Mouse (Mus musculus) embryo, embryonic 9.5 days (tissue): Measurements from ENCODE around the gene Nmnat3.

ENCODE experiments used
- DNase-seq: peaks from one replicate; pipeline ENCODE4 v3.0.0-alpha.2; 2017; ENCODE audit errors: extremely low spot score

Nmnat3 gene

DNA sequence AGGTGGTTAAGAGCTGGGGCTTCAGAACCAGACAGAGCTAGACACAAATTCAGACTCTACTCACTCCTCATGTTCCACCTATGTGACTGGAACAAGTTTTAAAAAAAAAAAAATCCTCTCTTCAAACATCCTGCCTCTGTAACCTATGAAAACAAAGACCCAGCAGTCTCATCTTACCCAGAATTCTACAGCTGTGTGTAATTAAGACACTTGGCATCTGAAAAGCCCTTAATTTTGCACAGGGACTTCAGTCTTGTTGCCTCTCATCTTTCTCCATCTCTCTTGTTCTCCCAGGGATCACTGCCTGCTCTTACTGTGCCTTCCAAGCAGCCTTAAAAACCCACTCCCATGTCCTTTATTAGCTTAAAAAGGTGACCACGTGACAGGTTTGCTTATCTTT lies 133.4 kb downstream of the Nmnat3 start:
- DNase-seq = no peak

DNA sequence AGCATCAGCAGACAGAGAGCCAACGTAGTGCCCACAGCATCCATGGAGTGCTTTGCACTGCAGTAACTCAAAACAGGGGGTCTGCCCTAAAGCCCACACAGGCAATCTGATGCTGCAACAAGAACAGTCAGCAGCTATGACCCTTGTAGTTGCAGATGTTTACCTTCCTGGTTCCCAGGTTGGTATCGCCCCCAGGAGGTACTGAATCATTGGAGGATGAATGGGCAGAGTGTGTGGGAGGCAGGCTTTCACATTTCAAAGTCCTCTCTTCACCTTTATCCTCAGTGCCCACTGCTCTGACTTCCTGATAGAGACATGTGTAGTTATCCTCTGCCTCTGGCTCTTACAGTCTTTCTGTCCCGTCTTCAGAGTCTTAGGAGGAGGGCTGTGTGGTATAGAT lies 134.7 kb downstream of the Nmnat3 start:
- no peak for DNase-seq

DNA sequence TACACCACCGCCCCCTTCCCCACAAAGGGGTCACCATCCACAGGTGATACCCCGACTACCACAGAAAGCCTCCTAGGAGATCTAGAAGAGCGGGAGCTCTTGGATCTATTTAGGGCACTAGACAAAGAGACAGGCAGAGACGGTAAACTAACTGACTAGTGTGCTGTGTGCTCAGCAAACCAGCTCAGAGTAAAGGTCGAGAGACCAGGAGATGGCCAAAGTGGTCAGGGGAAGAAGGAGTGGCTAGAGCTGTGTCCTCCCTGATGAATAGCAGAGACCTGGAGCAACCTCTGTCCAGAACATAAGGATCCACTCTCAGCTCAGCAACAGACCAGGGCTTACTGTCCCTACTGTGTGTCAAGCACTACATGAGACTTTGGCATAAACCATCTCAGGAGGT lies 135.4 kb downstream of the Nmnat3 start, which contains the start of gene Rbp1:
Gene Rbp1 (plus strand): TSS at position 306 of the 400 bp plus-strand sequence.
- no peak for DNase-seq

DNA sequence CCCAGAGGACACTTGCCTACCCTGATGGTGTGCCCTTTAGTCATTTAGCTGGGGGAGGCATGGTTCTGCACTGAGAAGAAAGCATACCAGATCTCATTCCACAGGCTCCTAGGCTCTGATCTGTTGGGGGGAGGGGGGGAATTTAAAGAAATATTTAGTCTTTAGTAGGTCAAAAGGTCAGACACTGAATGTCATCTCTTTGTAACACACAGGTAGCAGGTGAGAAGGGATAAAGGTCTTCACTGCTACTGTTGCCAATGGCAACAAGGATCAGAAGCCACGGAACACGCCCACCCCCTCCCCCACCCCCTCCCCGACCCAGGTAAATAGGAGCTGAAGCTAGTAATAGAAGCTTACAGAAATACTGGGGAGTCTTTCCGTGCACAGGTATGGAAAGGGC lies 136.5 kb downstream of the Nmnat3 start:
- DNase-seq = no peak

DNA sequence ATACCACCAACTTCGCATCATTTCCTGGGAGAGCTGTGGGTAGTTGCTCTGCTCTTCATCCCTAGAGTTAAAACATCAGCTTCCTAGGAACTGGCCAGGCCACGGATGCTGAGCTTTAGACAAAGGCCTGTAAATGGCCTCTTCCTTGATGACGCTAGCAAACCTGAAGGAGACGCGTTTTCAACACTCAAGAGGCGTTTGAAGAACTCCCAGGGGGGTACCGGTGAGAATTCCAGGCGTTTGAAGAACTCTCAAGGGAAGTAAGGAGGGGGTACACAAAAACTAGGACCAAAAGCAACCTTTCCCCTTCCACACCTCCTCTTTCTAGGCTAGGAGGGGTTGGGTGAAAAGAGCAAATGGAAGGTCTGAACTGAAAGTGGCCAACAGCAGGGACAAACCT lies 137.1 kb downstream of the Nmnat3 start:
- peak; percentile 50 for DNase-seq

DNA sequence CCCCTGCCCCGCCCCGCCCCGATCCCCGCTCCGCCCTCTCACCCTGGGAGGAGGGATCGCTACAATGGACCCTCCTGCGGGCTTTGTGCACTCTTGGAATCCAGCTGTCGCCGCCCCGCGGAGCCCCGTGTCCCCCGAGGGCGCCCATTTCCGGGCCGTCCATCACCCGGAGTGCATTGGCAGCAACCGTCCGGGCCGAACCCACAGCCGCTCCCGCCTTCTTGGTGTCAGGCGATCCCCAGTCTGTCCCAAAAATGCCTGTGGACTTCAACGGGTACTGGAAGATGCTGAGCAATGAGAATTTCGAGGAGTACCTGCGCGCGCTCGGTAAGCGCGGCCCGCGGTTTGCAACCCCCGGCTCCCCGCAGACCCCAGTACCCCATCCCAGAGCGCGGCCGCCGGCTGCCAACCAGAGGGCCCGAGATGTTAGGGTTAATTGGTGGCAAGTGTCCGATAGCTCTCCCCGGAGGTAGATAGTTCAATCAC lies 137.5 kb downstream of the Nmnat3 start:
- DNase-seq = peak; percentile 77

DNA sequence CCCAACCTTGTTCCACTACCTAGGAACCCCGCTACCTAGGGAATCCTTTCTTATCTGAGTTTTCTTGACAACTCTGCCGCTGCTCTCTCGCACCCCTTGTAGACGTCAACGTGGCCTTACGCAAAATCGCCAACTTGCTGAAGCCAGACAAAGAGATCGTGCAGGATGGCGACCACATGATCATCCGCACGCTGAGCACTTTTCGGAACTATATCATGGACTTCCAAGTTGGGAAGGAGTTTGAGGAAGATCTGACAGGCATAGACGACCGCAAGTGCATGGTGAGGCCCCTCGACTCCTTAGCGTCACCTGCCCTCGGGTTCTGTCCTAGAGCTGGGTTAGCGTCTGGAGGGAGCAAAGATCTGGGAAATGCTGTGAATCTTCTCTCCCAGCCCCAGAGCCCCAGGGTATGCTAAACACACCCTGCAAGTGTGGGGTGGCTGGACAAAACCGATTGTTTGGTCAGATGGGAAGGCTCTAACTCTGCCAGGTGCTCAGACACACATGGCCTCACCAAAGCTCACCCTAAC lies 138.2 kb downstream of the Nmnat3 start:
- DNase-seq = peak; percentile 37

DNA sequence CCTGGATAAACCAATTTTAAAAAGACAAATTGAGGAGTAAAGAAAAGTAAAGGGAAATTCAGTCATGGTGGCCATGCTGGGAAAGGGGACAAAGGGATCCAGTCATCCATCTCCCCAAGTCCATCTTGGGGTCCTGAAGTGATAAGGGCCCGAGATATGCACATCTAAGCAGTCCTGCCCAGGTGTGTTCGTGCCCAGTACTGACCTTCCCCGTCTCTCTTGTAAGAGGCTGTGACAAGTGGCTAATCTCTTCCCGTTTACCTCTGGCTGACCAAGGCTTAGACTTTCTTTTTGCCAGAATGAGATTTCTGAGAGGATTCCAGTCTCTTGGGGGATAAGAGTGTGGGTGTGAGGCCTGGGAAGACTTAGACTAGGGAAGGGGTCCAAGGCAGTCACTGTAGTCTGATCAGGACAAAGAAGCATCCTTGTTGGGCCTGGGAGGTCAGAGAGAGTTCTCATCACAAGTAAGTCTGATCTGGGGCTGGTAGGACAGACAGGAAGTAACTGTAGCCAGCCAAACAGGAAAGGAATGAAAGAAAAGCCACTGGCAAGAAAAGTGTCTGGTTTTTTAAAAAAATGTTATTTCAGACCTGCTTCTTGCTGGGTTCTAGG lies 140.8 kb downstream of the Nmnat3 start:
- no peak for DNase-seq

DNA sequence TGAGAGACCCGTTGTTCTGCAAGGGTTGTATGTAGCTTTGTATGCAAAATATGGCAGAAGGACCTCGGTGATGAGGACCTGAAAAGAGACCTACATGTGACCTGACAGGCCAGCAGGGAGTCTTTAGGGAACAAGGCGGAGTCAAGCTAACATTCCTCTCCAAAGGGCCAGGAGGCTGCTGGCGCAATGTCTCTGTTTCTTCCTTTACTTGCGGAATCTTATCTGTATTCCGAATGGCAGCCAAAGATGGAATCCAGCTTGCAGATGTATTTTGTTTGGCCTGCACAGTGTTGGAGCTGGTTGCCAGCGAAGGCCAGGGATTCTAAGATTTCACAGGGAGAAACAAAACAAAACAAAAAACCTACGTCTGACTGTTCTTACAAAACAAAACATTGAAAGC lies 141.5 kb downstream of the Nmnat3 start:
- DNase-seq = no peak

DNA sequence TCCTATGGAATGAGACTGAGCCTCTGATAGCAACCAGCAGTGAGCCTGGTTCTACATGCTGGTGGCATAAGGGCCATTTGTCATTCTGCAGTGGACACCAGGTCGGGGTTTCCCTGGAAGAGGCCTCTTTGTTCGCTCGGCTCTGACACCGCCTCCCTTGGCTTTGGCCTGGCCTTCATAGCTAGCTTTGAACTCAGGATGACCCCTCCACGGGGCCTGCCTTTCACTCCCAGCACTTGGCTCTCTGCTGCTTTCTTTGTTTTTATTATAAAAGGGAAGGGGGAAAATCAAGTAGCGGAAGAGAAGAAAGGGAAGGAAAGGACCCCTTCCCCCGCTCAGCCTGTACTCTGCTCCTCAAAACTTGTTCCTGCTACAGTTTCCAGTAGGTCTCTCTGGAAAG lies 142.6 kb downstream of the Nmnat3 start:
- DNase-seq = peak; percentile 65

DNA sequence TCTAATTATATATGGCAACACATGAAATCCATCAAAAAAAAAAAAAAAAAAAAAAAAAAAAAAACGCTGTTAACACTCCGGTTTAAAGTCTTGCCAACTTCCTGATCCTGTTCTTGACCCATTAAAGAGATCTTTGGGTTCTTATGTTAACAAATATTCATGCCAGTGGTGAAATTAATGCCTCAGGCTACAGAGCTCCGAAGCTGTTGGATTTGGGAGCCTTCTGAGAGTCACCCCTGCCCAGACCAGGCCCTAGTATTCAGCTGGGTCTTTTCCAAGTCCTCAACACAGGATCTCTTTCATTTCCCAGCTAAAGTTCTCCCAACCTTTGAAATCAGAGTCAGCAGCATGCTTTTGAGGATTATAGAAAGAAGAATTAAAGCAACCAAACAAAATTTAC lies 143.3 kb downstream of the Nmnat3 start:
- no peak for DNase-seq

DNA sequence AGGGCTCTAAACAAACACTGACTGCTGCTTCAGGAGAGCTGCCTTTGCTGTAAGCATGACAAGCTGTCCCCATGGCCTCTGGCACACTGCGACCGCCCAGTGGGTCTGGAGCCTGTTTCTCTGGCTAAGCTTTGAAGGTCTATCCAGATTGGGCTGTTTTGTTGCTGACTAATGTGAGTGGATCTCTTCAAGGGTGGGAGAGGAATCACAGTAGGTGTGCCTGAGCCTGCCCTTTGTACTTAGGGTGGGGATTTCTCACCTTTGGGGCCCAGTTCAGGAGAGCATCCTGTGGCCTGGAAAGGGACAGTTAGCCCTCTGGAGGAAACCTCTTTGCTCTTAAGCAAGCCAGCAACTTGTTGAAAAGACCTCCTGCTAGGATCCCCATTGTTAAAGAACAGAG lies 145.8 kb downstream of the Nmnat3 start:
- DNase-seq = no peak

DNA sequence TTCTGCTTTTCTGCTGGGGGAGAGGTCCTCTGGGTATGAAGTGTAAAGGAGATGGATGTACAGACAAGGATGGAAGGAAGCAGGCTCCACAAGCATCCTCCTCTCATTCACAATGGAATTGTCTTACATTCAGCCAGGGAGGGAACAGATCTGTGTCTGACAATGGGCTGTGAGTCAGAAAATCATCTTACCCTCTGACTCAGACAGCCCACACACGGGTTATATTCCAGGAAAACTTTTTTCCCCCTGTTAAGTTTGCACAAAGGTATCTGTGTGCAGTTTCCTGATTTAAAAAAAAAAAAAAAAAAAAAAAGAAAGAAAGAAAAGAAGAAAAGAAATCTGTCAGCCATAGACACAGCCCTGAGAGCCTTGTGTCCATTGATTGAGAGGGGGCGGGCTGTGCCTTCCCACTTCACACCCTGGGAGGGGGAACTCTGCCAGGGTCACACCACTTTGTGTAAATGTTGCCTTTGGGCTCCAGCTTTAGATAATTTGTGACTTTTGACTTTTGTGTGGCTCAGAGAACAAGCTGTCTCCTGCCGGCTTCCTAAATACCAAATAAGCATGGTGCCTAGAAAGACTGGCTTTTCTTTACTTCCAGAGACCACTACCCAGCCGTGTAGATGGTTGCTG lies 146.8 kb downstream of the Nmnat3 start:
- DNase-seq = no peak

DNA sequence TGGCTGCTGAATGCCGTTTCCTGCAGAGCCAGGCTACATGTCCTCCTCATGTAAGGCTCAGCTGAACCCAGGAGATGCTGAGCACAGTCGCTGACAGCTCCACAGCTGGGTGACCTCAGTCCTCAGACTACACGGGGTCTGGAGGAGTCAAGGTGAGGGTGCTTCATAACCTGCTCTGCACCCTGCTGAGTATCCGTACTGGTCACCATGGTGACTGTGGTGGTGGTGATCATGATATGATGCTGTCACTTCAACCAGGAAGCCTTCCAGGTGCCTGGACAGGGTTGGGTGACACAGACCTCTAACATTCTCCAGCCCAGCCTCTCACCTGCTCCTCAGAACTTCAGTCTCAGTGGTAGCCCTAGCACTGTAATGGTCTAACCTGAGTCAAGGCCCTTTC lies 150.6 kb downstream of the Nmnat3 start:
- DNase-seq = no peak

DNA sequence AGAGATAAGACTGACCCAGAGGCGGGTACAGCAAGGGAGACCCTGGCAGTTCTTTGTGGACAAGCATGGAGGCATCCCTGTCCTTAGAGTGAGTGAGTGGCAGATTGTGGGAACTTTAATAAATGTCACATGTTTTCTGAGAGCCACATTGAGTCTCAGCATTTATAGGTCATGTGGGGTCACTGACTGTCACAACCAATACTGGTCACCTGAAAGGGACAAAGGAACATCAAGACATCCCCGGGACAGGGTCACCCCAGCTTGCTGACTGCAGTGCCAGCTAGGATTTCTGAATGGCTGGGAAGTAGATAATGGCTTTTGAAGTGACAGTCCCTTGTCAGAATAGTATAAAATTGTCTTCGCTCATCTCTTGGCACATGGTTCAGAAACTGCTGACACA lies 151.9 kb downstream of the Nmnat3 start:
- DNase-seq = no peak

DNA sequence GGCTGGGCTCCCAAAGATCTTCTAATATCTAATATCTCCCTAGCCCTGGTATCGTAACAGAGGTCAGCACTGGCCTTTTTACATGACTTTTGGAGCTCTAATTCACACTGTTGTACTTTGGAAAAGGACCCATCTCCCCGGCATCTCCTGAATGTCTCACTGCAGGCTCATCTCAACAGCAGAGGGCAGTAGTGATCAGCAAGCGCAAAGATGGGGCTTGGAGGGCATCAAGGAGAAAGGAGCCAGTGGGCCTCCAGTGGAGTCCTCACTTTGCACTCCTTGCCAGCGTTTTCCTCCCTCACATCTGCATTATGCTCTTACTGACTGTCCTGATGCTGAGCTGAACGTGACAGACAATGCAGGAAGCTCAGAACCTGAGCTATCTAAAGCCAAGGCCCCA lies 155.4 kb downstream of the Nmnat3 start:
- DNase-seq = peak; percentile 47

DNA sequence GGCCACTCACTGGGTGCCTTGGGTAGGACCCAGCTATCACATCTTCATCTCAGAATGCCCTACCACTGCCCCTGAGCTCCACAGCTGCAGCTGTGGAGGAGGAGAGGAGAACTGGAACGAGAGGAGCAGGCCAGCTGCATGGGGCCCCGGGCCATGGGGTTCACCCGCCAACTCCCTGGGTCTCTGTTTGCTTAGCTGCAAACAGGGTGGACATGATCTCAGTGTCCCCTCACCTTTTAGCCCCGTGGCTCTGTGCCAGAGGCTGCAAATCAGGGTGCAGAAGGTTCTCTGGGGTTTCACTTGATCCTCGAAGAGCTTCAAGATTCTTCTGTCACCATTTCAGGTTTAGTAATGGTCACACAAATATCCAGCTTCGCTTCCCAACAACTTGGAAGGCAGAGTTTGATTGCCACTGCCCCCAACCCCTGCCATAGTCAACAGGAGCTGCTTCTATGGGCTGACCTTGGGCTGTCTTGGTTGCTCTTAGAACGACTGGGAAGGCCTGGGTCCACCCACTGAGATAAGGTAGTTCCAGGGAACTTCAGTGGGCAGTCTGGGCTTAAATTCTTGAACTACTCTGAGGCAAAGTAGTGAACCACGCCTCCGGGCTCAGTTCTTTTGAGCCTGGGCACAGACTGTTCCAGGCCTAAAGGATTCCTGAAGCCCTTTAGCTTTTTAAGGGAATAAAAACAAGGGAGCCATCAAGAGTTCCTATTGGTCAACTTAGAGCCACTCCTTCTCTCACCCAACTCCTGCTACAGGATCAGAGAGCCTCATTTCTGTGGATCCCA lies 158.3 kb downstream of the Nmnat3 start:
- no peak for DNase-seq

DNA sequence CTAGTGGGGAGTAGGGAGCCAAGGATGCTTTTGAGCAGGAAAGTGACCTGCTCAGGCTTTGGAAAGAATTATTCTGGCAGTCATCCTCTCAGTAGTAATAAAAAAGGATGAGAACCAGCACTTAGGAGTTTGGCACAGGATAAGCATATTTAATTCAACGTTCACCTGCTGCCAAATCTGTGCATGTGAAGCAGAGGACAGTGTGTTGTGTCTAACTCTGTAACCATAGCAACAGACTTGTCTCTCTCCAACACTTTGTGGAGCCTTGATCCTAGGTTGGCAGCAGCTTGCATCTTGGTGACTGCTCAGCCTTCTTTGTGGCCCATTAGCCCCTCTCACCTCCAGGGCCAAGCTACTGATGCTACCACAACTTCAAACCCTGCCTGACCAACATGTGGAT lies 163.7 kb downstream of the Nmnat3 start:
- no peak for DNase-seq

DNA sequence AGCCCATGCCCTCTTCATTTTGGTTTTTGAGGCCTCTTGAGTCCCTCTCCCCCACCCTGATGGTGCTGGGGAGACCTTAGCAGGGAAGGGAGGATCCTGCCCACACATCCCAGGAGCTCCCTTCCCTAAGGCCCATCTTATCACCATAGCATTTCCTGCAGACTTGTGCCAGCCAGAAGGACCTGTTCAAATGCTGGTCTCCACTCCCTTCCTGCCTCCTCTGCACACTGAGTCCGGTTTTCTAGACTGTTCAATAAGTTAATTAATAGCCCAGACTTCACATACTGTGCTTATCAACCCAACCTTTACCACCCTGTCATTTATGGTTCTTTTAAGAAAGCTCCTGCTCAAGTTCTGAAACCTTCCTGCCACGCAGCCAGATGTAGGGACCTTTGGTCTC lies 179.5 kb downstream of the Nmnat3 start:
- DNase-seq = no peak
